Mouse (Mus musculus) neural tube, embryonic 10.5 days (tissue): ENCODE measurements around the gene Ctc1.

Experiments used
- DNase-seq: peaks from one replicate; pipeline ENCODE4 v3.0.0-alpha.2; 2017; ENCODE audit warnings: low spot score; ENCODE audit errors: extremely low spot score

The Ctc1 gene

GRCm38 (mm10) chr11:69066956-69067355 is 51.2 kb downstream of the Ctc1 start:
- peak; percentile 87 for DNase-seq

DNA sequence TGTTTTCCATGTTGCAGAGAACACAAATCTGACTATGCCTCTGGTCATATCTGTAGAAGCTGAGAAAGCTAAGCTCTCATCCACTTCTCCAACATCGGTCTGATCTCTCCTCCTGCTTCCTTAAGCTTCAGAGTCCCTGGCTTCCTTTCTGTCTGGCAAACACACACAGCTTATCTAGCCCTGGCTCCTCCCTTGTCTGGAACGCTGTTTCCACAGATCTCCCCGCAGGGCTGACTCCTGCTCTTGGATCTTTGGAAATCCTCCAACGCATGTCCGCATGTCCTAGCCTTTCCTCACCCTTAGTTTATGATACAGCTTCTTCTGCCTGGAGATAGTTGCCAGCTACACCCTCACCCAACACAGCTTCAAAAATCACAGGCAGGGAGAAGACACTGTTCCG is 51.9 kb downstream of the Ctc1 start:
- DNase-seq, result no peak

- no peak for DNase-seq
Observed at GRCm38 (mm10) chr11:69070093-69070492, 54.4 kb downstream of the Ctc1 start.

GRCm38 (mm10) chr11:69070590-69071222 is 55.0 kb downstream of the Ctc1 start, which contains the start of gene Tmem107:
Gene Tmem107, plus strand, starts transcription at chr11:69070806.
- DNase-seq, result peak; percentile 92

GRCm38 (mm10) chr11:69071262-69071661 is 55.6 kb downstream of the Ctc1 start:
- no peak for DNase-seq

DNA sequence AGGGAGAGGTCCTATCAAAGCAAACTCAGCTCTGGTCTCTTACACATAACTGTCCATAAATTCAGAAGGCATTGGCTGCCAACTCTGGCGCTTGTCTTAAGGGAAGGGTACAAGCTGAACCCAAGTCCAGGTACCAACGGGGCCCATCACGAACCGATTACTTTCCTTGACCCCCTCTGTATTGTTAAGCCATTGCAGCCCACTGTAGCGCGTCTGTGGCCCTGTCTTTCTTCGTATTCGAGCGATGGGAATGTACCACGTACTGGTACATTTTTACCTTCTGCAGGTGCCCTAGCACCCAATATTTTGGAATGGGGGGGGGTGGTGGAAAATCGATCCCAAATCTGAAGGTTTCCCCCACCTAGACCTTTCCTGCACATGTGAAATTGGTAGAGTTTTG is 56.5 kb downstream of the Ctc1 start:
- DNase-seq, result no peak

DNA sequence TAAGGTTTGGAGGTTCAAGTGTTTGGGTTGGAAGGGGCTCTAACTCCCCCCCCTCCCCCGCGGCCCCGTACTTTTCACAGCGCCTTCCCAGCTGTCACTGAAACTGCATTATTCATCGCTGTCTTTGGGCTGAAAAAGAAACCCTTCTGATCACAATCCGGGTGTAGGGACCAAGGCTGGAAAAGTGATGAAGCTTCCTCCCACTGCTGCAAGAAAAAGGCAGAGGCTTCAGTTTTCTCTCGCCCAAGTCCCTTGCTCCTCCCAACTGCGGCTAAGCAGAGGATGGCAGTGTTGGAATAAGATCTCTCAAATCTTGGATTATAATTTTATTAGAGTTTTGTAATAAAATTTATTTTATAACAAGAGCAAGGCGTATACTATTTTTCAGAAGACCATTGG is 57.0 kb downstream of the Ctc1 start:
- no peak for DNase-seq

GRCm38 (mm10) chr11:69073065-69073888 is 57.6 kb downstream of the Ctc1 start:
- DNase-seq, result peak; percentile 78

DNA sequence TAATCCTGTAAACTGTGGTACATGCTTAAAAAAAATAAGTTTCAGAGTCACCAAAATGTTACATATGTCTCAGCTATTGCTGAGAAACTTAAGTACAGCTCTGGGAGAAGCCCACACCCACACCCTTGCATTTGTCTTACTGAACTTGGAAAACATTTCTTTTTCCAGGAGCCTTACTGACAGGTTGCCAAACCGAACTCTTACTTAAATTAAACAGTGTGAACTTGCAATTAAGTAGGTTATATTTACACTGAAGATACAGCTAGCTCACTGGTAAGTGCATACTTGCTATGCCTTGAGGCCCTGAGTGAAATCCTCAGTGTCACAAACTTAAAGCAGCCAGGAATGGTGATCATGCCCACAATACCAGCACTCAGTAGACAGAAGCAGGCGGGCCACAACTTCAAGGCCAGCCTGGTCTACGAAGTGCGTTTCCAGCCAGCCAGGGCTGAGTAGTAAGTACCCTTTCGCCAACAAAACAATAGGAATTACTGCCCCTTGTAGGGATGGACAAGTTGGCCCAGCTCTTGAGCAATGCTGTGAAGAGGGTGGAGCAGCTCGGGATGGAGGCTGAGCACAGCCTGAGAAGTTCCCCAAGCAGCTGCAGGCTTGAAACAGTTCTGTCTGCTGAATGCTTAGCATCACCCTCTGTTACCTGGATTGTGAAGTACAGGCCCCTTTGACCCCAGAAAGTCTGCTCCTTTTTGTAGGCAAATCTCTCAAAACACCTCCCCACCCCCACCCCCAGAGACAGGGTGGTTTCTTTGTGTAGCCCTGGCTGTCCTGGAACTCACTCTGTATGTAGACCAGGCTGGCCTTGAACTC is 58.5 kb downstream of the Ctc1 start:
- DNase-seq, result no peak

DNA sequence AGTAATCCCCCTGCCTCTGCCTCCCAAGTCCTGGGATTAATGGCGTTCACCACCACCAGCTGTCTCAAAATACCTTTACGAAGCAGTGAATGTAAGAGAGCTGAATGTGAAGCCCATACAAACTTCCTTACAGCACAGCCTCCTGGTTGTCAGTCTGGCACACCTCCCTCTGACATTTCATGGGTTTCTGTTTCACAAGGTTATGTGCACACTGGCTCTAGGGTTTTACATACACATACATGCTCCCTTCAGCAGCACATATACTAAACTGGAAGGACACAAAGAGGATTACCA is 59.0 kb downstream of the Ctc1 start:
- DNase-seq, result no peak

DNA sequence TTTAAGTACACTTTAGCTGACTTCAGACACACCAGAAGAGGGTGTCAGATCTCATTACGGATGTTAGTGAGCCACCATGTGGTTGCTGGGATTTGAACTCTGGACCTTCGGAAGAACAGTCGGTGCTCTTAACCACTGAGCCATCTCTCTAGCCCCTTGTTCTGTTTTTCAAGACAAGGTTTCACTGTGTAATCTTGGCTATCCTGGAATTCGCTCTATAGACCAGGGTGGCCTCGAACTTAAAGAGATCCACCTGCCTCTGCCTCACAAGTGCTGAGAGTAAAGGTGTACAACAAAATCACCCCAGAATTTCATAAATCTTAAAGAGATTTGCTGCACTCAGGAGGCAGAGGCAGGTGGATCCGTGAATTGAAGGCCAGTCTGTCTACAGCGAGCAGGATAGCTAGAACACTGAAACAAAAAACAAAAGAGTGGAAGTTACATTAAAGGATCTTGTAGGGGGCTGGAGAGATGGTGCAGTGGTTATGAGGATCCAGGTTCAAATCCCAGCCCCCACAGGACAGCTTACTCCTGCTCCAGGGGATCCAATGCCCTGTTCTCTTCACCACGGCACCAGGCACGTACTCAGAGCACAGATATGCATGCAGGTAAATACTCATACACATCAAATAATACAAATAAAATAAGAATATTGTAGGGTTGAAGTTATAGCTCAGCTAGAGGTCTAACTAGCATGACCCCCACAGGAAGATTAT is 60.2 kb downstream of the Ctc1 start:
- DNase-seq, result no peak

DNA sequence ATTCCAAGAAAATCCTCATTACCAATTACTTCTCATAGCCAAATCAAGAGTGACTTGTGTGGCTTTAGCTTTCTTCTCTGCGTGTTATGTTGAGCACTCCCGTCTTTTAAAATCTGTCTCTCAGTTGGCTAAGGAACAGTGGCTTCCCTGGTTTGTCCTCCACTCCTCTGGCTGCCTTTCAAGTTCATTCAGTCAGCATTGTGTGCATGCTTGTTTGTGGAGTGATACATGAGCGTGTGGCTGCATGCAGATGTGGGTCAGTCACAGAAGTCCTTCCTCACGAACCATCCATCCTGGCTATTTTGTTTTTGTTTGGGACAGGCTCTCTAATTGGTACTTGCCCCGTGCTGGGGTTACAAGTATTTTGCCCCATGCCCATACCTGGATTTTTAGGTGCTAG is 60.9 kb downstream of the Ctc1 start:
- no peak for DNase-seq

DNA sequence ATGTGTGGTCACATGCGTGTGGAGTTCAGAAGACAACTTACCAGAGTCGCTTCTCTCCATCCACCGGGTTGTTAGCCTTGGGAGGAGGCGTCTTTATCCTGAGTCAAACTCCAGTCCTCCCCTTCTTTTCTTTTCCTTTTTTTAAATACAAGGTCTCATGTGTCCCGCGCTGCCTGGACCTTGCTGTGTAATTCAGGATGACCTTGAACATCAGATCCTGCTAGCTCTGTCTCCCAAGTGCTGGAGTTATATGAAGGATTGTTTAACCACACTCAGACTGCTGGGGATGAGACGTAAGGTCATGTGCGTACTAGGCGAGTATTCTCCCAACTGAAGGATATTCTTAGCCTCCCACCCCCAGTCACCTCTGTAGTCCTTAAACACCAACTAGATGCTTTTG is 61.6 kb downstream of the Ctc1 start:
- DNase-seq, result no peak

DNA sequence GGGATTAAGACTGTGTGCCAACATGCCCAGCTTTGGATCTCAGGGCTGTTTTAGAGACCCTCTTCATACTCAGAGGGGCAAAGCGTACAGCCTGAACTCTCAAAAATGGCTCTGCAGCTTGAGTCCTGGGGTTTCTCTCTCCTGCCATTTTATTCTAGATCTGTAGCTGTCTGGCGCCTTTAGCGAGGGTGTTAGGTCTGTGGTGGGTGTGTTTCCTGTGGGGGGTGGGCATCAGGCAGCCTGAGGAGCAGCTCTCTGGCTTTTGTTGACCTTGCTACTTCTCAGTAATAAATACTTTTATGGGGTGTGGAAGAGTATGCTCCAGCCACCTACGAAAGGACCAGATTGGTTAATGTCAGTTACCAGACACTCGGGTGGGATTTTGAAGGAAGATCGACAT is 62.3 kb downstream of the Ctc1 start:
- DNase-seq, result no peak

DNA sequence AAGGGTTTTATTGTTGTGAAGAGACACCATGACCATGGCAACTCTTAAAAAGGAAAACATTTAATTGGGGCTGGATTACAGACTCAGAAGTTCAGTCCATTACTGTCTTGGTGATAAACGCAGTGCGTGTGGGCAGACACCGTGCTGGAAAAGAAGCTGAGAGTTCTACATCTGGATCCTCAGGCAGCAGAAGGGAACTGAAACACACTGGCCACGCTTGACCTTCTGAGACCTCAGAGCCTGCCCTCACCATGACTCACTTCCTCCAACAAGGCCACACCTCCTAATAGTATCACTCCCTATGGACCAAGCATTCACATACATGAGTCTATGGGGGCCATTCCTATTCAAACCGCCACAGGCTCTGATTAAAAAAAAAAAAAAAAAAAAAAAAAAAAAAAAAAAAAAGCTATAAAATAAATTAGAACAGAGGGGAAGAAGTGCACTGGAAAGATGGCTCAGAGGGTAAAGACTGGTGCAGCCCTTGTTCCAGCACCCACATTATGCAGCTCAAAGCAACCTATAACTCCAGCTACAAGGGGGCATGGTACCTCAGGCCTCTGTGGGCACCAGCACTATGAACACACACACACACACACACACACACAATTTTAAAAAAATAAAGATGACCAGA is 63.2 kb downstream of the Ctc1 start:
- no peak for DNase-seq

GRCm38 (mm10) chr11:69080102-69080854 is 64.6 kb downstream of the Ctc1 start:
- DNase-seq, result no peak

DNA sequence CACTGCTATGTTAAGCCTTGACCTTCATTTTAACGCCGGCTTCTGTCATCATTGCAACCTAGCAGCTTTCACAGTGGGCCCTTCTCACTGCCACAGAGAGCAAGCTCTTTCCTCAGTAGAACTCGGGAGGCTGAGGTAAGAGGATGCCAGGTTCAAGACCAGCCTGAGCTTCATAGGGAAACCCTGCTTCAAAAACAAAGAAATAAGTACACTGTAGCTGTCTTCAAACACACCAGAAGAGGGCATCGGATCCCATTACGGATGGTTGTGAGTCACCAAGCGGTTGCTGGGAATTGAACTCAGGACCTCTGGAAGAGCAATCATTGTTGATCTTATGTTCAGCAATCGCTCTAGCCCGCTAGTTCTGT is 65.1 kb downstream of the Ctc1 start:
- no peak for DNase-seq

GRCm38 (mm10) chr11:69081613-69082012 is 65.9 kb downstream of the Ctc1 start:
- DNase-seq, result no peak

DNA sequence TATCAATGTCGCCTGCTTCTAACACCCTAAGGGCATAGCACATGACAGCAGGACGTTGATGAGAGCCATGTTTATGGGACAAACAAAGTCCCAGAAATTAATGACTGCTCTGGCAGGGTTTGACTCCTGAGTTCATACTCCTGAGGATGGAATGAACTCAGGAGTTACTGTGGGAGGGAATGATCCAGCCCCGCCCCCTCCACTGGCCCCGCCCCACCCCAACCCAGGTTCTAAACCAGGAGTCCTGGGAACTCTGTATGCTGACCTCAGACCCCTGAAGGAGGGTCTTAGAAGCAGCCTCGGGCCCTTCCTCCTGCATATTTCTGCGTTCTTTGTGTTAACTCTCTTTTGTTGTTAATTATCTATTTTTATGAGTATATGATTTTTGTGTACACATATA is 69.9 kb downstream of the Ctc1 start:
- DNase-seq, result no peak
